Mouse (Mus musculus) cerebellum, adult 11-12 months (tissue): ENCODE data around the gene Spib.
A peak's percentile ranks its signal among the peaks of the same experiment; 100 is the strongest.

ENCODE experiments used
- DNase-seq: peaks from one replicate; pipeline ENCODE4 v3.0.0; 2022

The Spib gene

GRCm38 (mm10) chr7:44547725-44548124, 15.9 kb upstream of the Spib start:
- no peak for DNase-seq

GRCm38 (mm10) chr7:44547041-44547440, 15.2 kb upstream of the Spib start:
- no peak for DNase-seq

- DNase-seq = no peak
These were observed 14.4 kb upstream of the Spib start for GRCm38 (mm10) chr7:44546274-44546673.

DNA sequence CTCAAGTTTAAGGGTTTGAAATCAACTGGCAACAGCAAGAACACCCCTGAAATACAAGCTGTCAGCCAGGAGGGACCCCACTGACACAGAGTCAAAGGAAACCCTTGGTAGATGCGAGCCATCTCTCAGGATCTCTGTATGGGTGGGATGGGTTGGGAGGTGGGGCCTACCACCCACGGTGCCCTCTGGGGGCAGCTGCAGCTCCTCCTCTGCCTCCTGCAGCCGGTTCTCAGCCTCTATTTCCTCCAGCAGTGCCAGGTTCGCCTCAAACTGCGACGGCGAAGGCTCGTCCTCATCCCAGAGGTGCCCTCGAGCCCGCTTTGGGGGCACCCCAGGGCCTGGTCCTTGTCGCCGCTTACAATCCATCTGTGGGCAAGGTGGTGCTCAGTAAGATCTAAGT, 11.2 kb upstream of the Spib start:
- no peak for DNase-seq

GRCm38 (mm10) chr7:44542555-44542954, 10.7 kb upstream of the Spib start:
- no peak for DNase-seq

- no peak for DNase-seq
These were observed 7.1 kb upstream of the Spib start for GRCm38 (mm10) chr7:44538756-44539624.

- DNase-seq = peak; percentile 81
These were observed 5.6 kb upstream of the Spib start for GRCm38 (mm10) chr7:44537496-44537895.

GRCm38 (mm10) chr7:44537009-44537408, 5.1 kb upstream of the Spib start:
- no peak for DNase-seq

DNA sequence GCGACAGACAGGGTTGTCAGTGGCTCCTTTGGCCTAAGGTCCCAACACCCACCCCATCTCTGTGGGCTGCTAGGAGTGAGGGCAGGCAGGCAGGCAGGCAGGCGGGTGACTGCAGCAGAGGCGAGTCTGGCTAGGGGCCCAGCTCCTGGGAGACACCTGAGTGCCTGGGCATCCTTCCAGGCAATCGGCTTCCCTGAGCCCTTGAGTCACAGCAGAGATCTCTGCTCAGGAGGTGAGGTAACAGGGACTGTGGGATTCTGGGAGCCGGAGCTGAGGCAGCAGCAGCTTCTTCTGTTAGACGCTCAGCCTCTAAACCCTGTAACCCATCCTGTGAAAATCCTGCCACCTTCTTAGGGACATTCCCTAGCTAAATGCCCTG, 4.7 kb upstream of the Spib start:
- DNase-seq = peak; percentile 86

DNA sequence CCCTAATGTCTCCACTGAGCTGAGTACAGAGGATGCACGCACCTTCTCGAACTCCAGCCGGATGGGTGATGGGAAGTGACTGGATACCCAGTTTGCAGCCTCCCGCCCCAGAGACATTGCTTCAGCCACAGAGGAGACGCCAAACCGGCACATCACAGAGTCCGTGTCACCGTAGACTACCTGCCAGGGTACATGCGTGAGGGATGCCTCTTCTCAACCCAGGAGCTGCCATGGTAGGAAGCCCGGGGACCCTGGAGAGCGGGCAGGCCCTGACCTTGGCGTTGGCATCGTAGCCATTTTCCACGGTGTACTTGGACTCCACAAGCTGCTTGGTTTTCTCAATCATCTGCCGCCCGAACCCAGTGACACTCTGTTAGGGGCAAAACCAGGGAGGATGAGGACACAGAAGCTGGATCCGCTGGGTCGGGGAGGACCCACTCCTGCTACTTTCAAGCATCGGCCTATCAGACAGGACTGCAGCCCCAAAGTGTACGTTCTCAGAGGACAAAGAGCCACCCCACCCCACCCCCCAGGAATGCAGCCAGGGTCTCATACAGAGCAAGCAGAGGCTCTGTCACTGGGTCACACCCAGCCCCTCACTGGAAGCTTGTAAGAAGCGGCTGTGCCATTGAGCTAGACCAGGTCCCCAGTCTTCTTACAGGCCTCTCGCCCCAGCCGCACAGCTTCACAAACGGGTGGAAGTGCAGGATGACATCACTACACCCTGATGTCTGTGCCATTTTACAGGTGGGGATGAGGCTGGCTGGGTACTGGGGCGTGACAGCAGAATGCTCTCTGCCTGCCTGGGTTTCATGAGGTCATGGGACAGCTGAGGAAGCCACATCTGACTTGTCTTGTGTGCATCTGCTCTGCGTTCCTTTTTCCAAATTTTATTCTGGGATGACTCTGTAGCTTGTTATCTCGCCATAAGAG, 4.1 kb upstream of the Spib start:
- no peak for DNase-seq

- DNase-seq = no peak
These were observed 3.0 kb upstream of the Spib start for GRCm38 (mm10) chr7:44534656-44535441.

- DNase-seq = no peak
These were observed 2.4 kb upstream of the Spib start for GRCm38 (mm10) chr7:44534242-44534641.

GRCm38 (mm10) chr7:44533746-44534045, 1.8 kb upstream of the Spib start:
- no peak for DNase-seq

DNA sequence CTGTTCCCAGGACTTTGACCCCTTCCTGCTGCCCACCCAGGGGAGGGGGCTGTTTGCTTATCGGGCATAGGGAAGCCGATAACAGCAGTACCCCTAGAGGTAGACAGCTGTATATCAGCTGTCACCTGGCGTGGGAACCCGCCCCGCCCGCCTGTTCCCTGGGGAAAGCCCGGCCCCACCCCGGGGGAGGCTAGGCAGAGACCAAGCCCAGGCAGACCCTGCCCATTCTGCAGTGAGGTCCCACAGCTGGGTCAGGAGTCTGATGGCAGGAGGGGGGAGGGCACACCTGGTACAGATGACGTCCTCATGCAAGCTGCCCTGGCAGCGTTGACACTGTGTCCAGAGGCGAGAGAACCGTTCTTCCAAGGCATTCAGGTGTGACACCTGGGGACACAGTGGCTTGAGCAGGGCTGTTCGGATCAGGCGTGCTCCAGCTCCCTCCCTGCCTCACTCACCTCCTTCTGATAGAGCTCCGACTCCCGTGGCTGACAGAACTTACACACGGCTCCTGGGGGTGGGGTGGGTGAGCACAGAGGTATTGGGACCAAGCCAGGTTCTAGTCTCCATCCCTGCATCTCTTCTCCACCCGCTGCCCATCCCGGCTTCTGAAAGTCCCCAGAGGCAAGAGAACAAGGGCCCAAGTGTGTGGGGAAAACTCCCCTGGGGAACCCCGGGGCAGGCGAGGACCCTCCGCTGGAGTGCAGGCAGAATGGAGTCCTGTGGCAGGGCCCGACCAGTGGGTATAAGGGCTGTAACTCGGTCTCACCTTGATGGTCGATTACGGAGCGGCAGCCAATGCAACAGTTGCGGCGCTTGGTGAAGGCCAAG, 1.3 kb upstream of the Spib start:
- no peak for DNase-seq

GRCm38 (mm10) chr7:44531207-44531606, 664 bp downstream of the Spib start:
- no peak for DNase-seq

GRCm38 (mm10) chr7:44530507-44530906, 1.4 kb downstream of the Spib start:
- DNase-seq = no peak

GRCm38 (mm10) chr7:44529518-44529917, 2.4 kb downstream of the Spib start:
- DNase-seq = no peak

GRCm38 (mm10) chr7:44527483-44528398, 4.1 kb downstream of the Spib start:
- peak; percentile 87 for DNase-seq

- DNase-seq = no peak
These were observed 5.3 kb downstream of the Spib start for GRCm38 (mm10) chr7:44526414-44527154.

- peak; percentile 75 for DNase-seq
These were observed 6.6 kb downstream of the Spib start for GRCm38 (mm10) chr7:44525126-44525832.
